8 mouse cellular contexts compared by ENCODE assay signal in genomic region chr2:125248256-125248655, GRCm38 (mm10). TPM values are rescaled to one million over a fixed set of nuclear protein-coding genes. Genes with fewer than 3 reads are reported as not detected.
A peak's percentile ranks its signal among the peaks of the same experiment; 100 is the strongest.
DNase-seq lines count a peak whose midpoint lies in the region; ATAC-seq and TF ChIP-seq lines count a peak whose summit lies in the region.

No protein-coding gene starts in this region.

- in situ Hi-C loops in ES-E14 (cut with MboI; ENCODE audit: low sequenced_read_pairs in 2 of 2, unreplicated experiment in 2 of 2), result no loop called here

- H3K9me3 ChIP-seq in heart, embryonic 11.5 days (replicated peaks; ENCODE audit: control insufficient read depth, low read length), result no peaks in the 10 kb centered on the region
- peaks cover 3% of the 10 kb centered on the region; the same call in 1 of the 2 replicates for H3K9me3 ChIP-seq in ES-E14 (ENCODE audit: control insufficient read depth, insufficient read depth, low read depth, low read length)

- peak overlapping the region; percentile 76 for H3K27ac ChIP-seq in heart, embryonic 11.5 days (ENCODE audit: low read depth, low read length)
- H3K27ac ChIP-seq in ES-E14 (ENCODE audit: insufficient read depth, low read depth, low read length, poor library complexity, severe bottlenecking) (no peak overlapping the region; the same call in 1 of the 2 replicates), macrophage (no peak overlapping the region)

- whole genome bisulfite sequencing in heart, embryonic 11.5 days (ENCODE audit: insufficient replicate concordance), result 2% methylated on average over 8 of the region's 8 CpGs
- WGBS in macrophage (ENCODE audit: missing documents), result 13% methylated on average over 8 of the region's 8 CpGs

- no peaks in the 10 kb centered on the region for H3K27me3 ChIP-seq in heart, embryonic 11.5 days (ENCODE audit: control insufficient read depth, insufficient read depth, low read length)

- peaks cover 17% of the 10 kb centered on the region for H3K36me3 ChIP-seq in heart, embryonic 11.5 days (ENCODE audit: control insufficient read depth, insufficient read depth, low read length)
- H3K36me3 ChIP-seq in ES-E14 (ENCODE audit: control insufficient read depth, insufficient read depth, low read length, poor library complexity, severe bottlenecking) (peaks cover 27% of the 10 kb centered on the region), macrophage (ENCODE audit: inconsistent target) (no peaks in the 10 kb centered on the region)

- no peak for DNase-seq in heart, postnatal 14 days
- DNase-seq in ES-E14 (ENCODE audit: low read depth, low spot score), result no peak
- peak; percentile 21 for DNase-seq in forelimb bud, embryonic 11.5 days (ENCODE audit: low read depth, low spot score)
- DNase-seq in right cerebral cortex, postnatal 4 days, result no peak
- DNase-seq in adrenal gland, postnatal 14 days, result no peak
- DNase-seq in urinary bladder, postnatal 25 days (ENCODE audit: low spot score), result no peak

- H3K4me1 ChIP-seq in heart, embryonic 11.5 days (ENCODE audit: control insufficient read depth, insufficient read depth, low read length), result peaks cover 12% of the 10 kb centered on the region
- no peaks in the 10 kb centered on the region; a peak in 1 of 4 replicates for H3K4me1 ChIP-seq in ES-E14 (ENCODE audit: control insufficient read depth in 2 of 2, insufficient read depth in 2 of 2, low read length in 2 of 2, poor library complexity in 1 of 2)

- H3K4me2 ChIP-seq in heart, embryonic 11.5 days, result peak overlapping the region; percentile 69

- ATAC-seq in heart, embryonic 11.5 days (replicated peaks; ENCODE audit: insufficient number of reproducible peaks, low FRiP score, low TSS enrichment), result no peak

- no peaks in the 10 kb centered on the region for H3K79me2 ChIP-seq in macrophage (ENCODE audit: inconsistent target)

- H3K9ac ChIP-seq in heart, embryonic 11.5 days (ENCODE audit: low read depth, low read length), result peak overlapping the region; percentile 75
- peak overlapping the region; percentile 97 for H3K9ac ChIP-seq in ES-E14 (ENCODE audit: insufficient read depth, low read depth, low read length, poor library complexity, severe bottlenecking)

- peak overlapping the region; percentile 60 for H3K4me3 ChIP-seq in heart, embryonic 11.5 days (ENCODE audit: low read depth, low read length)
- H3K4me3 ChIP-seq in ES-E14 (ENCODE audit: insufficient read depth in 1 of 2, low read depth in 1 of 2, low read length in 2 of 2, poor library complexity in 1 of 2, severe bottlenecking in 1 of 2), result peak overlapping the region; percentile 85 to 93
- H3K4me3 ChIP-seq in macrophage (ENCODE audit: inconsistent target), result peak overlapping the region; percentile 41

- intact Hi-C loops in heart, postnatal 14 days (cut with DNase I), result no loop called here

TF ChIP-seq in ES-E14, 5 proteins besides CTCF, POLR2A, EP300 and RAD21:
- TF ChIP-seq CHD2 (IDR thresholded peaks at IDR 0.05; ENCODE audit: low read depth, low read length) (no peak), ZC3H11A (IDR thresholded peaks at IDR 0.05; ENCODE audit: borderline replicate concordance, low read depth, low read length) (no peak), HCFC1 (IDR thresholded peaks at IDR 0.05; ENCODE audit: borderline replicate concordance, insufficient read depth, low read length) (no peak), MAFK (IDR thresholded peaks at IDR 0.05; ENCODE audit: insufficient read depth, low read depth, low read length) (no peak), ZNF384 (IDR thresholded peaks at IDR 0.05; ENCODE audit: low read depth, low read length) (no peak)

RNA-seq across cellular contexts. Expression of gene Dut, which starts 1.3 kb away (rescaled TPM):
- 148 and 156 TPM in 2 replicates for polyA plus RNA-seq in heart, embryonic 11.5 days (2014; fragmentation: Nextera tagmentation; extraction: Ambion mirVana)
- total RNA-seq in heart, postnatal 14 days (2021), result 10 to 100 TPM; 25.6 to 36.6 TPM
- total RNA-seq in ES-E14 (2012; rRNA removed), result 123 and 158 TPM in 2 replicates
- 1 to 10 TPM in 23 of 26 experiments, under 1 TPM in 1, not detected in 2; 1.00 to 7.8 (median 2.0) TPM for total RNA-seq in macrophage (2018; cell fraction: chromatin; rRNA removed)
- 1 to 10 TPM; 3.2 to 9.7 (median 6.7) TPM for total RNA-seq in macrophage (2018; cell fraction: cytosol; rRNA removed)
- 10 to 100 TPM in 1 of 26 experiments, 1 to 10 TPM in 25; 1.4 to 19.8 (median 2.9) TPM for total RNA-seq in macrophage (2018; cell fraction: nucleus; rRNA removed)
- 4.8 to 28.4 TPM (median 5.8 TPM) in 3 replicates for polyA plus RNA-seq in macrophage (2018)
- 36.1 and 39.4 TPM in 2 replicates for total RNA-seq in adrenal gland, postnatal 14 days (2021)
